Mouse (Mus musculus): ENCODE results near the gene Cfap54. TPM values are rescaled to one million over a fixed set of nuclear protein-coding genes. Genes with fewer than 3 reads are reported as not detected.

Cfap54 gene
- polyA plus RNA-seq, 1 experiment from 2014 or later, result 0.07 TPM

DNA sequence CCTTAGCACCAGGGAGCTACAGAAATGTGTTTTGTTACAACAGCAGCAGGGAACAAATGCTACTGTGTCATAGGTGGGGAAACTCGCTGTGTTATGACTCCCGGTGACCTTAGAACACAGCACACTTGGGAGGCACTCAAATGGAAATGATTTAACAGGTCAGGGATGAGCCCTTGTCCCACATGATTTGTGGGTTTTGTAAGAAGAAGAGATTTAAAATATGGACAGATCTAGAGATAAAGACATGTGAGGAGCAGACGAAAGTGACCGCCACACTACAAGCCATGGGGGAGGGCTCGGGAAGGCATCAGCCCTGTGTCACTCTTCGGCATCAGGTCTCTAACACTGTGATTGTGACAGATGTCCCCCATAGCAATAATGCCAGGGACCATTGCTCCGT is 144.3 kb downstream of the Cfap54 start:
- Histone ChIP-seq H3K27ac (replicated peaks; ENCODE audit: low read depth, low read length) (no peak overlapping the region), H3K9ac (ENCODE audit: low read length) (no peak overlapping the region), H3K4me3 (ENCODE audit: low read depth, low read length) (no peak overlapping the region), H3K4me1 (ENCODE audit: control insufficient read depth, insufficient read depth, low read length) (no peaks in the 10 kb centered on the region), H3K27me3 (ENCODE audit: control insufficient read depth, insufficient read depth, low read length) (no peaks in the 10 kb centered on the region), H3K9me3 (ENCODE audit: control insufficient read depth, low read length) (no peaks in the 10 kb centered on the region), H3K4me2 (ENCODE audit: low read depth, severe bottlenecking) (no peak overlapping the region), H3K36me3 (ENCODE audit: control insufficient read depth, insufficient read depth, low read length) (no peaks in the 10 kb centered on the region)
- no peak for DNase-seq (ENCODE audit: low spot score)
- 75% methylated on average over 7 of the region's 7 CpGs for WGBS
- no peak for ATAC-seq (ENCODE audit: insufficient number of reproducible peaks, low FRiP score, low TSS enrichment, low read depth)

DNA sequence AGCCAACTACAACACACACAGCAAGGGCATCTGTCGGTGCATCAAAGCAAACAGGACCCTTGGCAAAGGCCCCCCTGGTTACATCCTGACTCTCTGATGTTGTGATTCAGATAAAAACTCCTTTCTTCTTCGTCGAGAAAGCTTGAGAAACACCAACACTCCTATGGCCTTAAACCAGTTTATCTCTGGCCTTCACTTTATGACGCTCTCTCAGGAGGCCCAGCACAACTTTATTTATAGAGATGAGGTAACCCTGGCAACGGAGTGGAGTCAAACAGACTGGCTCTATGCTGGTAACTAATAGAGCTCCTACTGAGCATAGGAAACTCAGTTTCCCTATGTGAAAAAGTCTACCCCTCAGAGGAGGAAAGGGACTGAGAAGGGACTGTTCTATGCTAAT is 146.9 kb downstream of the Cfap54 start:
- DNase-seq (ENCODE audit: low spot score) (no peak), ATAC-seq (ENCODE audit: insufficient number of reproducible peaks, low FRiP score, low TSS enrichment, low read depth) (no peak; the same call in 1 of the 2 replicates)
- no peak overlapping the region for H3K9ac ChIP-seq (ENCODE audit: low read length)
- no peak overlapping the region for H3K4me3 ChIP-seq (ENCODE audit: low read depth, low read length)
- no peaks in the 10 kb centered on the region for H3K27me3 ChIP-seq (ENCODE audit: control insufficient read depth, insufficient read depth, low read length)
- no peaks in the 10 kb centered on the region for H3K36me3 ChIP-seq (ENCODE audit: control insufficient read depth, insufficient read depth, low read length)
- no peaks in the 10 kb centered on the region for H3K4me1 ChIP-seq (ENCODE audit: control insufficient read depth, insufficient read depth, low read length)
- H3K4me2 ChIP-seq (ENCODE audit: low read depth, severe bottlenecking), result no peak overlapping the region
- H3K27ac ChIP-seq (replicated peaks; ENCODE audit: low read depth, low read length), result no peak overlapping the region
- 31% methylated on average over 5 of the region's 5 CpGs for WGBS
- H3K9me3 ChIP-seq (ENCODE audit: control insufficient read depth, low read length), result no peaks in the 10 kb centered on the region

DNA sequence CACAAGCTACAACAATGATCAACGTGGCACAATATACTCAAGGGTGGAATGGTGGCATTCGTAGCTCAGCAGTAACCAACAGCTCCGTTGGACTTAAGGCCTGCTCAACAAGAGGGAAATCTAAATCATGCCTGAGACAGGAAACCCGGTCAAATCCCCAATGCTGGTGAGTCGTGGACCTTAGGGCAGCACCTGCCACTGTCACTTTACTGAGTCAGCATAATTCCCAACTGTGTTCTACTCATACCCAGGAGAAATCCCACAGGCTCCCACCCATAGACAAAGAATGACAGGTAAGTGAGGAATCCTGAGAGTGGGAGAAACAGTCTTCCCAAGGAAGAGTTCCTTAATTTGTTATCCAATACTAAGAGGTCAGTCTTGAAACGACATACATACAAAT is 147.8 kb downstream of the Cfap54 start:
- H3K4me1 ChIP-seq (ENCODE audit: control insufficient read depth, insufficient read depth, low read length), result no peaks in the 10 kb centered on the region
- no peak overlapping the region for H3K4me3 ChIP-seq (ENCODE audit: low read depth, low read length)
- no peak for ATAC-seq (ENCODE audit: insufficient number of reproducible peaks, low FRiP score, low TSS enrichment, low read depth)
- H3K9me3 ChIP-seq (ENCODE audit: control insufficient read depth, low read length), result no peaks in the 10 kb centered on the region
- DNase-seq (ENCODE audit: low spot score), result no peak
- 85% methylated on average over 6 of the region's 6 CpGs for WGBS
- H3K4me2 ChIP-seq (ENCODE audit: low read depth, severe bottlenecking), result no peak overlapping the region
- H3K27me3 ChIP-seq (ENCODE audit: control insufficient read depth, insufficient read depth, low read length), result no peaks in the 10 kb centered on the region
- H3K9ac ChIP-seq (ENCODE audit: low read length), result no peak overlapping the region
- H3K36me3 ChIP-seq (ENCODE audit: control insufficient read depth, insufficient read depth, low read length), result no peaks in the 10 kb centered on the region
- H3K27ac ChIP-seq (replicated peaks; ENCODE audit: low read depth, low read length), result no peak overlapping the region

DNA sequence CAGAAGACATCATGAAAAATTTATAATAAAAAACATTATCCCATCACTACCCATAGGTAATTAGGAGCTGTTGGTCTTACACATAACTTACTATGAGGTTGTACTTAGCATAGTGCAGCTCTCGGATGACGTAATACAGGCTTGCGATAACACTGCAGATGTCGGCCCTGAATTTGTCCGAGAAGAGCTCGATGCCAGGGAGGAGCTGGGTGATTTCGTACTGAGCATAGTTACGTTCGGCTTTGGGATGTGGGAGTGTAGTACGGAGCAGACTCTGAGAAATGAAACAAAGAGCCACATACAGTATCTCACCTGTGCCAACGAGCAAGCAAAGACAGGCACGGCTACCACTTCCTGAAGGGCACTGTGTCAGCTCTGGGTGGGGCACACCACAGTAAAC is 149.0 kb downstream of the Cfap54 start:
- no peaks in the 10 kb centered on the region for H3K4me1 ChIP-seq (ENCODE audit: control insufficient read depth, insufficient read depth, low read length)
- H3K9me3 ChIP-seq (ENCODE audit: control insufficient read depth, low read length), result no peaks in the 10 kb centered on the region
- no peaks in the 10 kb centered on the region for H3K36me3 ChIP-seq (ENCODE audit: control insufficient read depth, insufficient read depth, low read length)
- no peak overlapping the region for H3K27ac ChIP-seq (replicated peaks; ENCODE audit: low read depth, low read length)
- WGBS, result 92% methylated on average over 12 of the region's 12 CpGs
- H3K27me3 ChIP-seq (ENCODE audit: control insufficient read depth, insufficient read depth, low read length), result no peaks in the 10 kb centered on the region
- ATAC-seq (ENCODE audit: insufficient number of reproducible peaks, low FRiP score, low TSS enrichment, low read depth) (no peak), DNase-seq (ENCODE audit: low spot score) (no peak)
- no peak overlapping the region for H3K4me3 ChIP-seq (ENCODE audit: low read depth, low read length)
- no peak overlapping the region for H3K9ac ChIP-seq (ENCODE audit: low read length)
- no peak overlapping the region for H3K4me2 ChIP-seq (ENCODE audit: low read depth, severe bottlenecking)

DNA sequence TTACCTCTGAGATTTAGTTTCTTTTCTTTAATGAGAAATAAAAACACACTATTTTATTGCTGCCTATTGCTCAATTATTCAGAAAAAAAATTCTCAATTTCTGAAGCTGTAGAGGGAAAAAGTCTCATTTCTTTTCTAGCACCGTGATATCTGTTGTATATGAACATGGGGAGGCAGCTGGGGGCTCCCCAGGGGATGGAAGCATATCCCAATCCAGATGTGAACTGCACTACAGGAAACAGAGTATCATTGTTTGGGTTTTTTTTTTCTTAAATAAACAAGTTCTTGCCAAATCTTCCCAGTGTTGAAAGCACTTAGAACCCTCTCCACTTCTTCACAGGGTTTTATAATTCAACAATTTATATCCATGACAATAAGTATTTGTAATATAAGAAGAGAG is 151.4 kb downstream of the Cfap54 start:
- no peak overlapping the region for H3K9ac ChIP-seq (ENCODE audit: low read length)
- WGBS, result 57% methylated on average over 1 of the region's 1 CpGs
- no peaks in the 10 kb centered on the region for H3K9me3 ChIP-seq (ENCODE audit: control insufficient read depth, low read length)

DNA sequence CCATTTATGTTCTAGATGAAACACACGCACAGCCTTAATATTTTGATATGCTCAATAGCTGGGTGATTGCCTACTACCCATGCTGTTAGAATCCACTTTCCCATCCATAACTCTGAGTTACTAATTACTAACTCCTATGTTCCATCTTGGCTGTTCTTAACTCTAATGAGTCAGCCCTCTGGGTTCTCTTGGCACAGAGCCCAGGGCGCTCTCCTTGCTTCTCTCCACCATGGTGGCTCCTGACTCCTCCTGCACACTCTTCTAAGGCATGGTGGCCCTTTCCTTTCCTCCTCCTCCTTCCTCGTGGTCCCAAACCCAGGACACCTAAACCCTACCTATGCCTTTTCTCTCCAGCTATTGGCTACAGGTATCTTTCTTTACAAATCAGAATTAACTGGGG is 153.2 kb downstream of the Cfap54 start:
- Histone ChIP-seq H3K4me2 (ENCODE audit: low read depth, severe bottlenecking) (no peak overlapping the region), H3K9ac (ENCODE audit: low read length) (no peak overlapping the region), H3K36me3 (ENCODE audit: control insufficient read depth, insufficient read depth, low read length) (no peaks in the 10 kb centered on the region), H3K27ac (replicated peaks; ENCODE audit: low read depth, low read length) (no peak overlapping the region), H3K9me3 (ENCODE audit: control insufficient read depth, low read length) (no peaks in the 10 kb centered on the region), H3K4me3 (ENCODE audit: low read depth, low read length) (no peak overlapping the region), H3K27me3 (ENCODE audit: control insufficient read depth, insufficient read depth, low read length) (no peaks in the 10 kb centered on the region), H3K4me1 (ENCODE audit: control insufficient read depth, insufficient read depth, low read length) (no peaks in the 10 kb centered on the region)
- ATAC-seq (ENCODE audit: insufficient number of reproducible peaks, low FRiP score, low TSS enrichment, low read depth), result no peak
- no peak for DNase-seq (ENCODE audit: low spot score)
- WGBS, result 89% methylated on average over 3 of the region's 3 CpGs

More for the DNA sequence above, 151.4 kb downstream of the Cfap54 start:
- Histone ChIP-seq H3K36me3 (ENCODE audit: control insufficient read depth, insufficient read depth, low read length) (no peaks in the 10 kb centered on the region), H3K27me3 (ENCODE audit: control insufficient read depth, insufficient read depth, low read length) (no peaks in the 10 kb centered on the region), H3K4me3 (ENCODE audit: low read depth, low read length) (no peak overlapping the region), H3K4me1 (ENCODE audit: control insufficient read depth, insufficient read depth, low read length) (no peaks in the 10 kb centered on the region), H3K4me2 (ENCODE audit: low read depth, severe bottlenecking) (no peak overlapping the region), H3K27ac (replicated peaks; ENCODE audit: low read depth, low read length) (no peak overlapping the region)
- DNase-seq (ENCODE audit: low spot score) (no peak), ATAC-seq (ENCODE audit: insufficient number of reproducible peaks, low FRiP score, low TSS enrichment, low read depth) (no peak)

DNA sequence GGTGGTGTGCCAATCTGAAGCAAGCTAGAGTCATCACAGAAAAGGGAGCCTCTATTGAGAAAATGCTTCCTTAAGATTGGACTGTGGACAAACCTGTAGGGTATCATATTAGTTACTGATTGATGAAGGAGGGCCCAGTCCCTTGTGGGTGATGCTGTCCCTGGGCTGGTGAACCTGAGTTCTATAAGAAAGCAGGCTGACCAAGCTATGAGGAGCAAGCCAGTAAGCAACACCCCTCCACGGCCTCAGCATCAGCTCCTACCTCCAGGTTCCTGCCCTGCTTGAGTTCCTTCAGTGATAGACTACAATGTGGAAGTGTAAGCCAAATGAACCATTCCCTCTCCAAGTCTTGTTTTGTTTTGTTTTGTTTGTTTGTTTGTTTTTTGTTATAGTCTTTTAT is 162.9 kb downstream of the Cfap54 start:
- no peak for ATAC-seq (ENCODE audit: insufficient number of reproducible peaks, low FRiP score, low TSS enrichment, low read depth)
- no peak for DNase-seq (ENCODE audit: low spot score)
- Histone ChIP-seq H3K9ac (ENCODE audit: low read length) (no peak overlapping the region), H3K27me3 (ENCODE audit: control insufficient read depth, insufficient read depth, low read length) (no peaks in the 10 kb centered on the region), H3K36me3 (ENCODE audit: control insufficient read depth, insufficient read depth, low read length) (no peaks in the 10 kb centered on the region), H3K4me3 (ENCODE audit: low read depth, low read length) (no peak overlapping the region), H3K27ac (replicated peaks; ENCODE audit: low read depth, low read length) (no peak overlapping the region), H3K4me1 (ENCODE audit: control insufficient read depth, insufficient read depth, low read length) (no peaks in the 10 kb centered on the region), H3K4me2 (ENCODE audit: low read depth, severe bottlenecking) (no peak overlapping the region), H3K9me3 (ENCODE audit: control insufficient read depth, low read length) (no peaks in the 10 kb centered on the region)
- 69% methylated on average over 1 of the region's 1 CpGs for WGBS

DNA sequence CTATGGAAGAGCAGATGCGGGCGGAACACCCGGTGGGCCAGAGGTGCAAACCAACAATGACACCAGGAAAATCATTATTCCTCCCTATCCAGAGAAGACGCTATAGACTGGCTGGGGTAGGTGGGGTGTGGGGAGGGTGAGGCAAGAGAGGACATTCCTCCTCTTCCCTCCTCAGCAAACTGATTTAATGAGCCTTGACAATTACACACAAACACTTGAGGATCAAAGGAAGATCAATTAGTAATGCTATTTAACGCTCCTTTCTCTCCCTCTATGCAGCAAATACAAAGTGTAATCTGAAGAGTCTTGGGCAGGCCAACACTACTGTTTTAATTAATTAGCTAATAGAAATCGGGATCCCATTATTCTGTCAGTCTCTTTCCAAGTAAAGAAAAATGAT is 174.2 kb downstream of the Cfap54 start:
- ATAC-seq (ENCODE audit: insufficient number of reproducible peaks, low FRiP score, low TSS enrichment, low read depth), result no peak
- Histone ChIP-seq H3K9ac (ENCODE audit: low read length) (no peak overlapping the region), H3K36me3 (ENCODE audit: control insufficient read depth, insufficient read depth, low read length) (no peaks in the 10 kb centered on the region), H3K27ac (replicated peaks; ENCODE audit: low read depth, low read length) (no peak overlapping the region), H3K27me3 (ENCODE audit: control insufficient read depth, insufficient read depth, low read length) (no peaks in the 10 kb centered on the region), H3K4me1 (ENCODE audit: control insufficient read depth, insufficient read depth, low read length) (no peaks in the 10 kb centered on the region), H3K9me3 (ENCODE audit: control insufficient read depth, low read length) (no peaks in the 10 kb centered on the region), H3K4me2 (ENCODE audit: low read depth, severe bottlenecking) (no peak overlapping the region), H3K4me3 (ENCODE audit: low read depth, low read length) (no peak overlapping the region)
- 60% methylated on average over 6 of the region's 6 CpGs for WGBS
- no peak for DNase-seq (ENCODE audit: low spot score)

DNA sequence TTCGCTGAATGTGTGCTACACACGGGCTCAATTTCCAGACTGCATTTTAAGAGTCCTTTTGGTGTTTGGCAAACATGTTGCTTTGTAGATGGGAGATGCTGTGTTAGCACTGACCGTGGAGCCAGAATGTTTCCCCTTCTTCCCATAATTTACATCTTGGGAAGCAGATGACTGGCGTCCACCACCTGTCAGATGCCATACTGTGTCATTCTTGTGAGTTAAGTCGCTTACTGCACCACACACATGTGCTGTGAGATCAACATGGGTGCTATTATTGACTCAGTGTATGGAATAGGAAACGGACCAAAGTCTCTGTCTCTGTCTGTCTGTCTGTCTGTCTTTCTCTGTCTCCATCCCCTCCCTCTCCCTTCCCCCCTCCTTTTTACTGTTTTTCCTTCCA is 193.0 kb downstream of the Cfap54 start:
- DNase-seq (ENCODE audit: low spot score), result no peak
- Histone ChIP-seq H3K9ac (ENCODE audit: low read length) (no peak overlapping the region), H3K27me3 (ENCODE audit: control insufficient read depth, insufficient read depth, low read length) (no peaks in the 10 kb centered on the region), H3K9me3 (ENCODE audit: control insufficient read depth, low read length) (no peaks in the 10 kb centered on the region), H3K4me1 (ENCODE audit: control insufficient read depth, insufficient read depth, low read length) (no peaks in the 10 kb centered on the region), H3K36me3 (ENCODE audit: control insufficient read depth, insufficient read depth, low read length) (no peaks in the 10 kb centered on the region), H3K27ac (replicated peaks; ENCODE audit: low read depth, low read length) (no peak overlapping the region), H3K4me2 (ENCODE audit: low read depth, severe bottlenecking) (no peak overlapping the region), H3K4me3 (ENCODE audit: low read depth, low read length) (no peak overlapping the region)
- WGBS, result 78% methylated on average over 6 of the region's 6 CpGs
- ATAC-seq (ENCODE audit: insufficient number of reproducible peaks, low FRiP score, low TSS enrichment, low read depth), result no peak

All from limb, embryonic 11.5 days (tissue).